Mouse (Mus musculus): ENCODE data around the gene Actn4. TPM values are rescaled to one million over a fixed set of nuclear protein-coding genes. Genes with fewer than 3 reads are reported as not detected.
"Not testable (repeated sequence)": the region's sequence is repeated elsewhere in the genome, so short reads cannot be mapped to it uniquely, and the experiment has no call there.

Gene Actn4
- polyA plus RNA-seq, 1 experiment from 2014 or later = 319 TPM

- peaks cover 20% of the 10 kb centered on the region for H3K4me1 ChIP-seq
- H3K27me3 ChIP-seq (replicated peaks); H3K9me3 ChIP-seq; H3K9ac ChIP-seq; H3K4me3 ChIP-seq (replicated peaks); ATAC-seq (ENCODE audit: insufficient read depth, low FRiP score, low read depth); H3K36me3 ChIP-seq; H3K27ac ChIP-seq; H3K4me2 ChIP-seq: not testable (repeated sequence)
- WGBS = 91% methylated on average over 8 of the region's 8 CpGs
These were observed 6.0 kb upstream of the Actn4 start for GRCm38 (mm10) chr7:28968120-28968519.

GRCm38 (mm10) chr7:28966751-28967505 lies 4.8 kb upstream of the Actn4 start:
- H3K4me3 ChIP-seq (replicated peaks) = no peak overlapping the region
- no peak for ATAC-seq (ENCODE audit: insufficient read depth, low FRiP score, low read depth)
- H3K4me2 ChIP-seq = no peak overlapping the region
- H3K9ac ChIP-seq = no peak overlapping the region
- peaks cover 20% of the 10 kb centered on the region for H3K4me1 ChIP-seq
- 0 out of 2 replicates have a peak overlapping the region, but pooled peaks have one; percentile 28 for H3K27ac ChIP-seq
- 0 out of 2 replicates have a peak, but pooled peaks cover 5% of the 10 kb centered on the region for H3K36me3 ChIP-seq
- WGBS = 58% methylated on average over 4 of the region's 4 CpGs
- no peaks in the 10 kb centered on the region for H3K9me3 ChIP-seq
- no peaks in the 10 kb centered on the region for H3K27me3 ChIP-seq (replicated peaks)

GRCm38 (mm10) chr7:28966181-28966580 lies 4.0 kb upstream of the Actn4 start:
- H3K9ac ChIP-seq = no peak overlapping the region
- H3K27me3 ChIP-seq (replicated peaks) = no peaks in the 10 kb centered on the region
- no peak overlapping the region for H3K4me2 ChIP-seq
- 65% methylated on average over 4 of the region's 5 CpGs for WGBS
- ATAC-seq (ENCODE audit: insufficient read depth, low FRiP score, low read depth) = no peak
- 0 out of 2 replicates have a peak overlapping the region, but pooled peaks have one; percentile 28 for H3K27ac ChIP-seq
- no peaks in the 10 kb centered on the region for H3K9me3 ChIP-seq
- 0 out of 2 replicates have a peak, but pooled peaks cover 2% of the 10 kb centered on the region for H3K36me3 ChIP-seq
- no peak overlapping the region for H3K4me3 ChIP-seq (replicated peaks)
- peaks cover 15% of the 10 kb centered on the region; the same call in 1 of the 2 replicates for H3K4me1 ChIP-seq

DNA sequence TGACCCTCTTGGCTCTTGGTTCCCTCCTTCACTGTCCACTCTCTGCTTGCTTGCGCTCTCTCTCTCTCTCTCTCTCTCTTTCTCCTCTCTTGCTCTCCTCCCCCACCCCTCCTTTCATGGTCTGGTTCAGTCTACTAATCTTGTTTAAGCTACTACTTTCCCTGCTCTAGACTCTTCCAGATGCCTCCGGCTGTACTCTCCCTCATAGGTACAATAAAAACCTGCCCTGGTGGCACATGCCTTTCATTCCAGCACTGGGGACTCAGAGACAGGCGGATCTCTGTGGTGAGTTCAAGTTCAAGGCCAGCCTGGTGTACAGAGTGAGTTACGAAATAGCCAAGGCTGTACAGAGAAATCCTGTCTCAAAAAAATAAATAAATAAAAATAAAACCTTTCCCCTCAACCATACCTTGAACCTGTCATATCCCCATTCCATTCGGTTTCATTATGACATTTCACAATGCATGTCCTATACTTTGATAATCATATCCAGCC lies 3.3 kb upstream of the Actn4 start:
- no peaks in the 10 kb centered on the region for H3K9me3 ChIP-seq
- peaks cover 17% of the 10 kb centered on the region; the same call in 1 of the 2 replicates for H3K4me1 ChIP-seq

DNA sequence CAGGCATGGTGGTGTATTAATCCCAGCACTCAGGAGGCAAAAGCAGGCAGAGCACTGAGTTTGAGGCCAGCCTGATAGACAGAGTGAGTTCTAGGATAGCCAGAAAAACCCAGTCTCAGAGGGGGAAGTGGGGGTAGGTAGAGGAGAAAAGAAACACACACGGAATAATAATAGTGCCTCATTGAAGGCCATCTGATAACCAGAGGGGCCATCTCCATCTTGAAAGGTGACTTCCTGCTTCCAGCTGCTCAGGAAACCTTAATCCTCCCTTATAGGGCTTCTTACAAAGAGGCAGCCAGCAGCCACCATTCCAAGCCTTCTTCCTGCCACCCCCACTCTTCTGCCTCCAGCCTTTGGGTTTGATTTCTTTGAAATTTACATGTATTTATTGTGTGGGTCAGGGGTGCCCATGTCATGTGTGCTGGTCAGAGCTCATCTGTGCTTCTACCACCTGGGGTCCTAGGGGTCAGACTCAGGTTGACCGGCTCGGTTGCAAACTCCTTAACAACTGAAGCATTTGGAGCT lies 1.3 kb upstream of the Actn4 start:
- Histone ChIP-seq H3K27ac (peak overlapping the region; percentile 88; the same call in 1 of the 2 replicates), H3K9me3 (no peaks in the 10 kb centered on the region), H3K4me3 (replicated peaks) (no peak overlapping the region), H3K9ac (no peak overlapping the region), H3K36me3 (no peaks in the 10 kb centered on the region), H3K27me3 (replicated peaks) (no peaks in the 10 kb centered on the region), H3K4me1 (peaks cover 35% of the 10 kb centered on the region), H3K4me2 (no peak overlapping the region)
- WGBS = 71% methylated on average over 3 of the region's 3 CpGs
- ATAC-seq (ENCODE audit: insufficient read depth, low FRiP score, low read depth) = no peak

More for the DNA sequence above, 3.3 kb upstream of the Actn4 start:
- Histone ChIP-seq H3K27ac (no peak overlapping the region), H3K4me2 (no peak overlapping the region), H3K4me3 (replicated peaks) (no peak overlapping the region), H3K9ac (no peak overlapping the region), H3K36me3 (no peaks in the 10 kb centered on the region), H3K27me3 (replicated peaks) (no peaks in the 10 kb centered on the region)
- ATAC-seq (ENCODE audit: insufficient read depth, low FRiP score, low read depth) = no peak
- 77% methylated on average over 5 of the region's 5 CpGs for WGBS

GRCm38 (mm10) chr7:28961584-28961926 lies 585 bp downstream of the Actn4 start:
- Histone ChIP-seq H3K27me3 (replicated peaks) (no peaks in the 10 kb centered on the region), H3K4me1 (peaks cover 43% of the 10 kb centered on the region), H3K4me3 (replicated peaks) (peak overlapping the region; percentile 82), H3K36me3 (no peaks in the 10 kb centered on the region), H3K27ac (peak overlapping the region; percentile 88), H3K4me2 (peak overlapping the region; percentile 69), H3K9me3 (no peaks in the 10 kb centered on the region), H3K9ac (peak overlapping the region; percentile 90)
- no peak for ATAC-seq (ENCODE audit: insufficient read depth, low FRiP score, low read depth)
- under 1% methylated on average over 7 of the region's 7 CpGs for WGBS

DNA sequence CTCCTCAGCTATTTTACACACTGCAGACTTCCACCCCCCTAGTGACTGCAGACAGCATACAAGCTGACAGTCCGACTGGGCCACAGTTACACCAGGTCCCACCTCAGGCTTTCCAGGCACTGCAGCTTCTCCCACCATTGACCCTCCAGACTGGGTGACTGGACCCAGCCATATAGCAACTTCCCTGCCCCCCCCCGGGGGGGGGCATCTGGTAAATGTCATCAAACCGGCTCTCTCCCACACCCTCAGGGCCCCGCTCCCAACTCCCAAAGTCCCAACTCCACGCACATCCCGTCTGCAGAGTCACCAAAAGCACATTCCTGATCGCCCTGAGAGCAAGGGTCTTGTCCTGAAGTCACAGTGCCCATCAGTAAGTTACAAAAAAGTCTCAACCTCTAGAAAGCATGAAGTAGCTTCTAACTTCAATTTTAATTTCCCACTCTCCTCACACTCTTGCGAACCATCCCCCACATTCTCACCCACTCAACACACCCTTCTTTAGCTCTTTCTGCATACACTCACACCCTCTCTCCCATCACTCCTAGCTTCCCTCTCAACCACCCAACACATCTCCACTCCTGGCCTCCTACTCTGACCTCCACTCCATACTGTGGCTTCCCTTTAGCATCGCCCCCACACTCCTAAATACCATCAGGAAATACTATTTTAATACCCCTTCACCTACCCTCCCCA lies 1.6 kb downstream of the Actn4 start:
- H3K4me3 ChIP-seq (replicated peaks) = peak overlapping the region; percentile 82
- peak overlapping the region; percentile 90 for H3K9ac ChIP-seq
- peak overlapping the region; percentile 88 for H3K27ac ChIP-seq
- 10% methylated on average over 9 of the region's 9 CpGs for WGBS
- no peaks in the 10 kb centered on the region for H3K27me3 ChIP-seq (replicated peaks)
- no peak for ATAC-seq (ENCODE audit: insufficient read depth, low FRiP score, low read depth)
- H3K36me3 ChIP-seq = no peaks in the 10 kb centered on the region
- H3K9me3 ChIP-seq = no peaks in the 10 kb centered on the region
- H3K4me2 ChIP-seq = peak overlapping the region; percentile 69
- H3K4me1 ChIP-seq = peaks cover 45% of the 10 kb centered on the region

DNA sequence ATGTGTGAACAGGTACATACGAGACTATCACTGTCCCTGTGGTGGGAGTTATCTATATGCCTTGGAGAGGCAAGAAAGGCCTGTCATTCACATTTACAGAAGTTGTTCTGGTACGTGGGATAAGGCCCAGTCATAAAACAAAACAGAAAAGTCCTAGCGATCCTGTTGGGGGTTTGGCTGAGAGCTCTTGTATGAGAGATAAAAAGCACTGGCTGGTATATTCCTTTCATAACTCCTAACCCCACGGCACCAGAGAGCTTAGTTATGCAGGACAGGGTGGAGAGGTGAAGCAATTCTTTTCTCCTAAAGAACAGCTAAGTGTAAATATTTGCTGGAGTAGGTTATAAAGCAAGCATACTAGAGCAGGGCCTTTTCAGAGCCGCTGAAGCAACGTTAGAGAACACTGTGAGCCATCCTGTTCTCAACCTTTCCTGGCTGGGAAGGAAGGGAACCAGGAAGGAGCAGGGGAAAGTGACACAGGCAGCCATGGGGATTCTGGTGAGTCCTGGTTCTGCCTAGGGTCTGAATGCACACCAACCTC lies 2.6 kb downstream of the Actn4 start:
- Histone ChIP-seq H3K36me3 (no peaks in the 10 kb centered on the region), H3K27me3 (replicated peaks) (no peaks in the 10 kb centered on the region), H3K4me1 (peaks cover 54% of the 10 kb centered on the region), H3K27ac (peak overlapping the region; percentile 88), H3K4me2 (peak overlapping the region; percentile 69), H3K9ac (peak overlapping the region; percentile 90; the same call in 1 of the 2 replicates), H3K9me3 (no peaks in the 10 kb centered on the region), H3K4me3 (replicated peaks) (peak overlapping the region; percentile 82)
- WGBS = 12% methylated on average over 6 of the region's 6 CpGs
- ATAC-seq (ENCODE audit: insufficient read depth, low FRiP score, low read depth) = peak; percentile 17

GRCm38 (mm10) chr7:28958770-28959169 lies 3.4 kb downstream of the Actn4 start:
- H3K4me3 ChIP-seq (replicated peaks) = peak overlapping the region; percentile 82
- H3K4me2 ChIP-seq = peak overlapping the region; percentile 69
- no peaks in the 10 kb centered on the region for H3K9me3 ChIP-seq
- no peaks in the 10 kb centered on the region for H3K36me3 ChIP-seq
- no peaks in the 10 kb centered on the region for H3K27me3 ChIP-seq (replicated peaks)
- H3K27ac ChIP-seq = peak overlapping the region; percentile 88
- peaks cover 59% of the 10 kb centered on the region for H3K4me1 ChIP-seq
- WGBS = 47% methylated on average over 1 of the region's 1 CpGs
- ATAC-seq (ENCODE audit: insufficient read depth, low FRiP score, low read depth) = no peak
- no peak overlapping the region for H3K9ac ChIP-seq

DNA sequence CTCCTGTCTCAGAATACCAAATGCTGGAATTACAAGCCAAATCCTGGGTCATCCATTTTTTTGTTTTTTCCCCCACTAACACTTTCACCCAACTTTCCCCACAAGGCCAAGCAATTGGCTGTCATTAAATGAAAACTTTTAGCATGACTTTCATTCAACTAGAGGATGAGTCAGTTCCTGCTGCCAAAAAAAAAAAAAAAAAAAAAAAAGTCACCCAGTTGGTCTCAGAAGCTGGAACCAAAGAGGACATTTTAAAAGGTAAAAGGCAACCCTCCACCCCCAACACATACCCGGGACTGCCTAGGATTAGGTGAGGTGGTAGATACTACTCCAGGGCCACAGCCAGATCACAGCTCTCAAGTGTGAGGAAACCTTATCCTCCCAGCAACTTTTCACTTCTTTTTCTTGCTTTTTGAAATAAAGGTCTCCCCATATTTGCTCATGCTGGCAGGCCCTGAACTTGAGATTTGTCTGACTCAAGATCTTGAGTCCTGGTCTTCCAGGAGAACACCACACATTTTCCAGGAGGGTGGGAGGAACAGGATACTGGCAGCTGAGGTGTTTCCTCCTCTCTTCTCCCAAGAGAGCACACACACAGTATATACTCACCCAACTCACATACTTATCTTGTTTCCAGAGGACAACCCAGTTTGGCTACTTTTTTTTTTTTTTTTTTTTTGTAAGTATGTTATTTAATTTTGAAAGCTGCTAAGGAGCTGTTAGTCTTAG lies 4.0 kb downstream of the Actn4 start:
- Histone ChIP-seq H3K4me1 (peaks cover 61% of the 10 kb centered on the region), H3K9ac (no peak overlapping the region), H3K9me3 (no peaks in the 10 kb centered on the region), H3K36me3 (no peaks in the 10 kb centered on the region), H3K27me3 (replicated peaks) (no peaks in the 10 kb centered on the region), H3K4me2 (peak overlapping the region; percentile 15; the same call in 1 of the 2 replicates), H3K27ac (peak overlapping the region; percentile 88), H3K4me3 (replicated peaks) (no peak overlapping the region)
- no peak for ATAC-seq (ENCODE audit: insufficient read depth, low FRiP score, low read depth)
- 36% methylated on average over 1 of the region's 1 CpGs for WGBS

- H3K4me2 ChIP-seq = no peak overlapping the region
- H3K27me3 ChIP-seq (replicated peaks) = no peaks in the 10 kb centered on the region
- no peaks in the 10 kb centered on the region for H3K9me3 ChIP-seq
- H3K4me1 ChIP-seq = peaks cover 60% of the 10 kb centered on the region
- no peak overlapping the region for H3K4me3 ChIP-seq (replicated peaks)
- H3K9ac ChIP-seq = no peak overlapping the region
- no peaks in the 10 kb centered on the region for H3K36me3 ChIP-seq
- peak overlapping the region; percentile 88; the same call in 1 of the 2 replicates for H3K27ac ChIP-seq
- WGBS = 69% methylated on average over 6 of the region's 6 CpGs
- no peak for ATAC-seq (ENCODE audit: insufficient read depth, low FRiP score, low read depth)
These were observed 4.9 kb downstream of the Actn4 start for GRCm38 (mm10) chr7:28957286-28957685.

Measured in stomach, embryonic 15.5 days (tissue).